13 mouse cellular contexts compared by ENCODE assay signal in the genomic region with DNA sequence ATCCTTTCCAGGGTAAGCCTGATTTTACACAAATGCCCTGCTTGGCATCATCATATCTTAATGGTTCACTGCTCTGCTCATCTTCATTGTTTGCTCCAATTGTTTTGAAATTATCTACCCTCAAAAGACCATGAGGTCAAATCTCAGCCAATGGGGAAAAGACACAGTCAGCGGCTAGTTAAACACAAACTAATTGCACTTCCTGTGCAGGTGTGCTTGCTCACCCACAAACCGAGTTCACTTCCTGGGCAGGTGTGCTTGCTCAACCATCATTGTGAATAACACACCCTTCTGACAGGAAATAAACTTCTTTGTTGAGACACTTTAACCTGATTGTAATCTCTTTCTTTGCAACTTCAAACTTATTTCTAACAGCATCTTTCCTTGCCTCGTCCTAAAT.
DNase-seq lines count a peak whose midpoint lies in the region; ATAC-seq and TF ChIP-seq lines count a peak whose summit lies in the region.
"Had no signal": no experiment of that assay in that cellular context is flagged by ENCODE, and none has a peak within 500 bp of the region (broad histone marks: within the 10 kb centered on the region; RNA-seq: fewer than 3 reads in every experiment).

No protein-coding gene starts in this region.

- H3K9ac ChIP-seq in heart, embryonic 11.5 days (ENCODE audit: low read depth, low read length), result no peak overlapping the region
- H3K9ac ChIP-seq: forebrain, embryonic 13.5 days; heart, embryonic 13.5 days; liver, embryonic 15.5 days had no signal

- WGBS in heart, embryonic 11.5 days (ENCODE audit: insufficient replicate concordance), result 62% methylated on average over 3 of the region's 3 CpGs
- WGBS in cerebellum, adult 2 months, result 91% methylated on average over 3 of the region's 3 CpGs

- no peak for TF ChIP-seq CTCF in cerebellum, adult 2 months (IDR thresholded peaks at IDR 0.05; ENCODE audit: borderline replicate concordance, insufficient read depth, low read depth, low read length)

- TF ChIP-seq POLR2A in cerebellum, adult 2 months (IDR thresholded peaks at IDR 0.05; ENCODE audit: borderline replicate concordance, insufficient read depth, low read length), result no peak

- peak; percentile 86 for DNase-seq in heart, adult 11 months
- DNase-seq in CD4-positive, CD25-positive, alpha-beta regulatory T cell, adult 2 months (ENCODE audit: low read depth, low spot score), result peak; percentile 83
- DNase-seq in splenic B cell, adult 2 months (ENCODE audit: low read depth, low spot score), result peak; percentile 91
- DNase-seq in cerebellum, adult 2 months, result no peak
- DNase-seq in embryo, embryonic 10.5 days (ENCODE audit: low spot score), result no peak
- DNase-seq: kidney, adult 18-20 months; right cerebral cortex, adult 18-20 months had no signal

- no peak overlapping the region for H3K27ac ChIP-seq in heart, embryonic 11.5 days (ENCODE audit: low read depth, low read length)
- no peak overlapping the region for H3K27ac ChIP-seq in cerebellum, adult 2 months (ENCODE audit: insufficient read depth, low read length)
- H3K27ac ChIP-seq: forebrain, embryonic 13.5 days; heart, embryonic 13.5 days; liver, embryonic 15.5 days had no signal

- no peak overlapping the region for H3K4me3 ChIP-seq in heart, embryonic 11.5 days (ENCODE audit: low read depth, low read length)
- H3K4me3 ChIP-seq in cerebellum, adult 2 months (replicated peaks; ENCODE audit: insufficient read depth, low read depth, low read length), result no peak overlapping the region
- H3K4me3 ChIP-seq: forebrain, embryonic 13.5 days; heart, embryonic 13.5 days; liver, embryonic 15.5 days had no signal

- H3K9me3 ChIP-seq in heart, embryonic 11.5 days (replicated peaks; ENCODE audit: control insufficient read depth, low read length), result no peaks in the 10 kb centered on the region
- H3K9me3 ChIP-seq: heart, embryonic 13.5 days; liver, embryonic 15.5 days had no signal

- no peak overlapping the region for H3K4me2 ChIP-seq in heart, embryonic 11.5 days
- H3K4me2 ChIP-seq: forebrain, embryonic 13.5 days; heart, embryonic 13.5 days; liver, embryonic 15.5 days had no signal

- H3K36me3 ChIP-seq in heart, embryonic 11.5 days (ENCODE audit: control insufficient read depth, insufficient read depth, low read length), result no peaks in the 10 kb centered on the region
- H3K36me3 ChIP-seq in splenic B cell, adult 2 months (ENCODE audit: control insufficient read depth, insufficient read depth, low read length, poor library complexity, severe bottlenecking), result no peaks in the 10 kb centered on the region
- H3K36me3 ChIP-seq: heart, embryonic 13.5 days; liver, embryonic 15.5 days had no signal

- H3K4me1 ChIP-seq in heart, embryonic 11.5 days (ENCODE audit: control insufficient read depth, insufficient read depth, low read length), result no peaks in the 10 kb centered on the region
- H3K4me1 ChIP-seq in cerebellum, adult 2 months (ENCODE audit: control insufficient read depth, insufficient read depth, low read length), result no peaks in the 10 kb centered on the region; the same call in 1 of the 2 replicates
- H3K4me1 ChIP-seq: forebrain, embryonic 13.5 days; heart, embryonic 13.5 days; liver, embryonic 15.5 days had no signal

- H3K27me3 ChIP-seq in heart, embryonic 11.5 days (ENCODE audit: control insufficient read depth, insufficient read depth, low read length), result no peaks in the 10 kb centered on the region
- no peaks in the 10 kb centered on the region for H3K27me3 ChIP-seq in splenic B cell, adult 2 months (ENCODE audit: control insufficient read depth, insufficient read depth, low read length, poor library complexity, severe bottlenecking)
- no peaks in the 10 kb centered on the region for H3K27me3 ChIP-seq in cerebellum, adult 2 months (ENCODE audit: control insufficient read depth, insufficient read depth, low read length)
- H3K27me3 ChIP-seq: forebrain, embryonic 13.5 days; heart, embryonic 13.5 days; liver, embryonic 15.5 days had no signal

- ATAC-seq in heart, embryonic 11.5 days (replicated peaks; ENCODE audit: insufficient number of reproducible peaks, low FRiP score, low TSS enrichment), result no peak
- ATAC-seq in megakaryocyte progenitor cell, adult 5-6 weeks (replicated peaks; ENCODE audit: poor library complexity), result peak; percentile 76
- no peak for ATAC-seq in megakaryocyte-erythroid progenitor cell, adult 5-6 weeks (replicated peaks; ENCODE audit: low FRiP score, low TSS enrichment, poor library complexity, severe bottlenecking)
- ATAC-seq: forebrain, embryonic 13.5 days had no signal

Comparison
In these comparisons a context has a peak if more than half of its experiments do, and no peak if none do; other contexts are left out.
1. DNase-seq: peak in heart, adult 11 months (single experiment), CD4-positive, CD25-positive, alpha-beta regulatory T cell, adult 2 months (single experiment) and splenic B cell, adult 2 months (single experiment); none in cerebellum, adult 2 months (0 of 2) and embryo, embryonic 10.5 days (single experiment).